8 mouse cellular contexts compared by ENCODE assay signal in the genomic region with DNA sequence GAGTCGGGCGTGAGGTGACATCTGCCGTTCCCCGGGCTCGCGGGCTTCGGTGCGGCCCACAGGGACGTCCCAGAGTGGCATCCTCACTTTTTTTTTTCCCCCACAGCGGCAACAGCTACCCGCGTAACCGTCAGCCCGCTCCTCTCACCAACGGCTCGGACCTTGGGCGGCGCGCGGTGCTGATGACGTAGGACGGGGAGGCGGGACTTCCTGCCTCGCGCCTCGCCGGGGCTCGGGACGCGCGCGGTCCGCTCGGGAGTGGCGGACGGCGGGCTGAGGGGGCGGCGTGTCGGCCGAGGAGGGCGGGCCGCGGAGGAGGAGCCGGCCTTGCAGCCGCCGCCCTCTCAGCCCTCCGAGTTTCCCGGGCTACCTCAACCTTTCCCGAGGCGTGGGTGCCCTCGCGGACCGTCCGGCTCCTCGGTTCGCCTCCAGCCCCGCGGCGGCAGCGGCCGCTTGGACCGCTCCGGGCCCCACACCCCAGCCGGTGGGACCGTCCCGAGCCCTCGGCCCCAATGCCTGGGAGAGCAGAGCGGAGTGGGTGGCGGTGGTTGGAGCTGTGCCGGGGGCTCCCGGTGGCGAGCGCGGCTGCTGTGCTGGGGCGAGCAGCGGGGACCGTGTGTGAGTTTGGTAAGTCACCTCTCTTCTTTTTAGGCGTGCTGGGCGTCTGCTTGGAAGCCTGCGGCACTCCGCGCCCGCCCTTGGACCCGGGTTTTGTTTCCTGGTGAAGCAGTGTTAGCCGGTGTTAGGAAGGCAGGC. TPM values are rescaled to one million over a fixed set of nuclear protein-coding genes. Genes with fewer than 3 reads are reported as not detected.
A peak's percentile ranks its signal among the peaks of the same experiment; 100 is the strongest.
DNase-seq lines count a peak whose midpoint lies in the region; ATAC-seq and TF ChIP-seq lines count a peak whose summit lies in the region.

A gene (plus strand): TSS at position 235 of the 756 bp plus-strand sequence.

- TF ChIP-seq POLR2A in CH12.LX (IDR thresholded peaks at IDR 0.05; ENCODE audit: low read depth, low read length), result peak; percentile 94

- peaks cover 0 to 16% of the 10 kb centered on the region in 2 experiments for H3K36me3 ChIP-seq in CH12.LX (replicated peaks in 1 of 2; ENCODE audit: control insufficient read depth in 1 of 2, insufficient read depth in 1 of 2, low read length in 1 of 2)
- H3K36me3 ChIP-seq in forebrain, embryonic 10.5 days (replicated peaks), result peaks cover 24% of the 10 kb centered on the region
- no peaks in the 10 kb centered on the region for H3K36me3 ChIP-seq in heart, embryonic 15.5 days
- H3K36me3 ChIP-seq in liver, embryonic 13.5 days, result no peaks in the 10 kb centered on the region
- no peaks in the 10 kb centered on the region for H3K36me3 ChIP-seq in stomach, embryonic 14.5 days (ENCODE audit: control insufficient read depth, insufficient read depth, low read length)

- no peak for TF ChIP-seq EP300 in CH12.LX (IDR thresholded peaks at IDR 0.05; ENCODE audit: low read length)

- no peak for TF ChIP-seq CTCF in CH12.LX (conservative IDR thresholded peaks at IDR 0.05 in 1 of 2, IDR thresholded peaks at IDR 0.05 in 1 of 2; ENCODE audit: low read depth in 2 of 2, low read length in 2 of 2)

- in situ Hi-C loops in CH12.LX (cut with MboI; ENCODE audit: low pct_ligation_motif_present, low pct_unique_long_range_greater_than_20kb, low sequenced_read_pairs), result no loop called here

- peaks cover 3% of the 10 kb centered on the region for H3K9me3 ChIP-seq in CH12.LX (replicated peaks; ENCODE audit: low read length)
- peaks cover 8% of the 10 kb centered on the region for H3K9me3 ChIP-seq in forebrain, embryonic 10.5 days
- H3K9me3 ChIP-seq in heart, embryonic 15.5 days (replicated peaks), result no peaks in the 10 kb centered on the region
- H3K9me3 ChIP-seq in liver, embryonic 13.5 days (replicated peaks), result no peaks in the 10 kb centered on the region
- no peaks in the 10 kb centered on the region for H3K9me3 ChIP-seq in stomach, embryonic 14.5 days (ENCODE audit: control insufficient read depth, low read depth, low read length)

- H3K9ac ChIP-seq in CH12.LX (ENCODE audit: insufficient read depth, low read depth), result peak within 1 kb of the TSS; percentile 90
- H3K9ac ChIP-seq in heart, embryonic 15.5 days, result peak within 1 kb of the TSS; percentile 98
- peak within 1 kb of the TSS; percentile 97 for H3K9ac ChIP-seq in liver, embryonic 13.5 days
- peak within 1 kb of the TSS; percentile 95 for H3K9ac ChIP-seq in stomach, embryonic 14.5 days (replicated peaks; ENCODE audit: low read depth, low read length)

- peak within 1 kb of the TSS; percentile 76 for H3K27ac ChIP-seq in CH12.LX (ENCODE audit: insufficient read depth, low read depth)
- H3K27ac ChIP-seq in forebrain, embryonic 10.5 days, result peak within 1 kb of the TSS; percentile 98
- peak within 1 kb of the TSS; percentile 97 for H3K27ac ChIP-seq in heart, embryonic 15.5 days
- peak within 1 kb of the TSS; percentile 96 for H3K27ac ChIP-seq in liver, embryonic 13.5 days
- H3K27ac ChIP-seq in stomach, embryonic 14.5 days (ENCODE audit: low read length), result peak within 1 kb of the TSS; percentile 91

- H3K4me2 ChIP-seq in CH12.LX (ENCODE audit: insufficient read depth, low read depth, poor library complexity, severe bottlenecking), result peak within 1 kb of the TSS; percentile 97
- H3K4me2 ChIP-seq in heart, embryonic 15.5 days, result peak within 1 kb of the TSS; percentile 78
- H3K4me2 ChIP-seq in liver, embryonic 13.5 days, result peak within 1 kb of the TSS; percentile 93
- H3K4me2 ChIP-seq in stomach, embryonic 14.5 days (replicated peaks; ENCODE audit: low read depth, low read length), result peak within 1 kb of the TSS; percentile 80

- H3K27me3 ChIP-seq in CH12.LX (replicated peaks), result no peaks in the 10 kb centered on the region
- H3K27me3 ChIP-seq in forebrain, embryonic 10.5 days (ENCODE audit: poor library complexity, severe bottlenecking), result no peaks in the 10 kb centered on the region
- no peaks in the 10 kb centered on the region for H3K27me3 ChIP-seq in heart, embryonic 15.5 days
- H3K27me3 ChIP-seq in liver, embryonic 13.5 days, result no peaks in the 10 kb centered on the region
- no peaks in the 10 kb centered on the region for H3K27me3 ChIP-seq in stomach, embryonic 14.5 days (ENCODE audit: control insufficient read depth, insufficient read depth, low read length)

- peak; percentile 88 for DNase-seq in CH12.LX (ENCODE audit: extremely low read depth)
- DNase-seq in c-Kit-positive CD71-negative TER-119-negative erythroid progenitor cells, embryonic 14.5 days (ENCODE audit: low read depth), result peak; percentile 83
- peak; percentile 89 for DNase-seq in forebrain, embryonic 10.5 days (ENCODE audit: extremely low spot score, low spot score)
- DNase-seq in kidney, postnatal 25 days, result peak; percentile 94 to 96
- DNase-seq in liver, embryonic 13.5 days, result peak; percentile 94
- DNase-seq in natural killer cell, adult 2 months (ENCODE audit: low spot score in 2 of 2), result peak; percentile 85 to 88

- H3K4me3 ChIP-seq in CH12.LX (replicated peaks in 1 of 3; ENCODE audit: low read depth in 2 of 3, low read length in 2 of 3, poor library complexity in 1 of 3), result peak within 1 kb of the TSS; percentile 75 to 94 (median 88)
- H3K4me3 ChIP-seq in forebrain, embryonic 10.5 days, result peak within 1 kb of the TSS; percentile 96
- peak within 1 kb of the TSS; percentile 90 for H3K4me3 ChIP-seq in heart, embryonic 15.5 days
- peak within 1 kb of the TSS; percentile 87 for H3K4me3 ChIP-seq in liver, embryonic 13.5 days (replicated peaks)
- H3K4me3 ChIP-seq in stomach, embryonic 14.5 days (ENCODE audit: low read depth, low read length), result peak within 1 kb of the TSS; percentile 82

- under 1% methylated on average over 84 of the region's 86 CpGs for WGBS in forebrain, embryonic 10.5 days
- WGBS in heart, embryonic 15.5 days, result under 1% methylated on average over 84 of the region's 86 CpGs
- WGBS in liver, embryonic 13.5 days (ENCODE audit: insufficient replicate concordance), result under 1% methylated on average over 82 of the region's 86 CpGs
- under 1% methylated on average over 84 of the region's 86 CpGs for WGBS in stomach, embryonic 14.5 days

- H3K79me2 ChIP-seq in CH12.LX (replicated peaks; ENCODE audit: control insufficient read depth, extremely low read depth, insufficient read depth, poor library complexity, severe bottlenecking), result peaks cover 21% of the 10 kb centered on the region; the same call in 1 of the 2 replicates

- ATAC-seq in heart, embryonic 15.5 days (replicated peaks; ENCODE audit: insufficient number of reproducible peaks, insufficient read depth, low FRiP score, low read depth), result peak; percentile 98
- ATAC-seq in liver, embryonic 13.5 days (ENCODE audit: low read depth), result peak; percentile 94
- peak; percentile 97 for ATAC-seq in stomach, embryonic 14.5 days (ENCODE audit: insufficient number of reproducible peaks, insufficient read depth, low FRiP score, low read depth)

- TF ChIP-seq RAD21 in CH12.LX (IDR thresholded peaks at IDR 0.05; ENCODE audit: low read depth, low read length), result no peak

- dilution Hi-C loops in CH12.LX (cut with MboI; ENCODE audit: extremely low pct_ligation_motif_present, extremely low pct_unique_long_range_greater_than_20kb, low sequenced_read_pairs), result no loop called here

- peaks cover 8 to 29% of the 10 kb centered on the region in 2 experiments; a peak in 3 of 4 replicates for H3K4me1 ChIP-seq in CH12.LX (ENCODE audit: control insufficient read depth in 1 of 2, insufficient read depth in 2 of 2)
- peaks cover 25% of the 10 kb centered on the region for H3K4me1 ChIP-seq in forebrain, embryonic 10.5 days
- H3K4me1 ChIP-seq in heart, embryonic 15.5 days (replicated peaks), result peaks cover 9% of the 10 kb centered on the region
- H3K4me1 ChIP-seq in liver, embryonic 13.5 days (replicated peaks), result peaks cover 18% of the 10 kb centered on the region
- no peaks in the 10 kb centered on the region for H3K4me1 ChIP-seq in stomach, embryonic 14.5 days (ENCODE audit: control insufficient read depth, insufficient read depth, low read length)

TF ChIP-seq in CH12.LX, 34 proteins besides CTCF, POLR2A, EP300 and RAD21 (continues in another document):
- TF ChIP-seq MEF2A (IDR thresholded peaks at IDR 0.05; ENCODE audit: borderline replicate concordance, low read depth, low read length) (peak; percentile 67; the same call in 1 of the 2 replicates), NELFE (IDR thresholded peaks at IDR 0.05; ENCODE audit: low read depth, low read length) (peak; percentile 89), MAZ (IDR thresholded peaks at IDR 0.05; ENCODE audit: low read depth, low read length) (no peak), CHD1 (IDR thresholded peaks at IDR 0.05; ENCODE audit: low read depth, low read length) (no peak), GABPA (IDR thresholded peaks at IDR 0.05; ENCODE audit: insufficient replicate concordance, low read depth, low read length) (no peak), UBTF (IDR thresholded peaks at IDR 0.05; ENCODE audit: low read depth, low read length) (peak; percentile 77; the same call in 1 of the 2 replicates), MYC (IDR thresholded peaks at IDR 0.05; ENCODE audit: low read depth, low read length) (no peak; the same call in 1 of the 2 replicates), HCFC1 (IDR thresholded peaks at IDR 0.05; ENCODE audit: low read depth, low read length) (peak; percentile 79), MAX (IDR thresholded peaks at IDR 0.05; ENCODE audit: low read length) (peak; percentile 68; the same call in 1 of the 2 replicates), PAX5 (IDR thresholded peaks at IDR 0.05; ENCODE audit: low read length) (no peak), POLR2AphosphoS2 (IDR thresholded peaks at IDR 0.05; ENCODE audit: low read depth, low read length) (peak; percentile 85; the same call in 1 of the 2 replicates), NRF1 (IDR thresholded peaks at IDR 0.05; ENCODE audit: low read depth, low read length) (peak; percentile 56), ZMIZ1 (IDR thresholded peaks at IDR 0.05; ENCODE audit: low read depth, low read length) (peak; percentile 74), ZKSCAN1 (IDR thresholded peaks at IDR 0.05; ENCODE audit: borderline replicate concordance, low read depth, low read length) (no peak), KAT2A (IDR thresholded peaks at IDR 0.05; ENCODE audit: insufficient replicate concordance, low read length) (peak; percentile 66; the same call in 1 of the 2 replicates), CHD2 (IDR thresholded peaks at IDR 0.05; ENCODE audit: low read length) (peak; percentile 11; the same call in 1 of the 2 replicates), ELF1 (IDR thresholded peaks at IDR 0.05; ENCODE audit: low read depth, low read length) (peak; percentile 81)

RNA-seq across cellular contexts. Expression of the gene that starts here (rescaled TPM):
- total RNA-seq in CH12.LX (2012; rRNA removed), result 17.7 and 20.6 TPM in 2 replicates
- total RNA-seq in CH12.LX (2014; rRNA removed), result 32.1 and 39.4 TPM in 2 replicates
- polyA plus RNA-seq in CH12.LX (2012; ENCODE audit: insufficient read length, low read depth), result 44.0 and 46.9 TPM in 2 replicates
- polyA plus RNA-seq in forebrain, embryonic 10.5 days (2016; fragmentation: Nextera tagmentation; extraction: Ambion mirVana), result 18.5 and 19.1 TPM in 2 replicates
- 16.3 and 17.8 TPM in 2 replicates for polyA plus RNA-seq in heart, embryonic 15.5 days (2015; fragmentation: Nextera tagmentation; extraction: Ambion mirVana)
- 10.6 and 12.5 TPM in 2 replicates for polyA plus RNA-seq in liver, embryonic 13.5 days (2015; fragmentation: Nextera tagmentation; extraction: Ambion mirVana)
- polyA plus RNA-seq in stomach, embryonic 14.5 days (2014; fragmentation: Nextera tagmentation; extraction: Ambion mirVana), result 20.9 and 24.4 TPM in 2 replicates

Comparison
In these comparisons a context has a peak if more than half of its experiments do, and no peak if none do; other contexts are left out.
1. Peak in every context shown above with its lines: DNase-seq, ATAC-seq, H3K4me3 ChIP-seq and H3K27ac ChIP-seq.